Mouse (Mus musculus) embryo, embryonic 10 days (tissue): Measurements from ENCODE around the gene Plcg2.
A peak's percentile ranks its signal among the peaks of the same experiment; 100 is the strongest.

Source experiments
- DNase-seq: peaks from one replicate; pipeline ENCODE4 v3.0.0-alpha.2; 2015; ENCODE audit warnings: low spot score

The Plcg2 gene

DNA sequence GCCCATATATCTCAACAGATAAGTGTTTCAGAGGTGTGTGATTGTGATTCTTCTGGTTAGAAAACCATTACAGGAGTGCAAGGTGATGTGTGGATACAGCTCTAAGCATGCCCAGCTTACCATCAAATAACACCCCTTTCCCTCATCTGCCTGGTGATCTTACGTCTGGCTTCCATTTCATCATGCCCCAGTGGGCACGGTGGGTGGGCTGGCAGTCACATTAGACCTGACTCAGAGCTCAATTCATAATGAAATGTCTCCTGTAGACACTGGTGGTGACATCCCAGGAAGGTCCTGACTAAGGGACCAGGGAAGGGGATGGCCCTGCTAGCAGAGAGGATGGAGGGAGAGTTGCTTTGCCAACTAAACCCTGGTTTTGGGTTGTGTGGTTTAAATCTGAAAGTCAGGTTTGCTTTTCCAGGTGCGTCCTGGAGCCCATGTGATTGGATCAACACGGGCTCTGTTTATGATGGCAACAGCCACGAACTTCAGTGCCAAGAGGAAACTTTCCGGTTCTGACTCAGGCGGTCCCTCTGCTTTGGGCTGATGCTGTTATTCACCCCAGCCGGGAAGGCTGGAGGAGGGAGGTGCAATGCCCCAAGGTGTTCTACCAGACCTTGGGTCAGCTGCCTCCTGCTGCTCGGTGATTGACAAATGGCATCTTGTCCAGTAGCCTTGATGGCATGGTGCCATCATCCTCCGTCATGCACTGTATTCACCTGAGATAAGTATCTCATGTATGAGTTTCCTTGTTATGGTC lies 9.7 kb upstream of the Plcg2 start:
- DNase-seq = no peak

DNA sequence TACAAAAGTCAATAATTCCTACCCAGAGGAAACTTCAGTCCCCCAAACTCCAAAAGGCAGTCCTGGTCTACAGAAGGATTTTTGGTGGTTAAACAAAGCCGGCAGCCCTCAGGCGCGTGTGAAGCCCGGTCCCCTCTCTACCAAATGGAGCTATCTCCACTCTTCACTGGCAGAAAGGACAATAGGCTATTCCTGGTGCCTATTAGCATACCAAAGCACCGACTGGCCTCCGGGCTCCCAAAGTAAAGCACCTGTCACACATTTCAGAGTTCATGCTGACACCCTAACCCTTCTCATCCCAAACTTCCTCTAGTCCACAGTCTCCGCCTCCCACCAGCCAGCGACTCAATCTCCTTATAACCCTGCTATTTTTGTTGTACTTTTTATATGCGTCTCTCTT lies 4.5 kb upstream of the Plcg2 start:
- DNase-seq = no peak

DNA sequence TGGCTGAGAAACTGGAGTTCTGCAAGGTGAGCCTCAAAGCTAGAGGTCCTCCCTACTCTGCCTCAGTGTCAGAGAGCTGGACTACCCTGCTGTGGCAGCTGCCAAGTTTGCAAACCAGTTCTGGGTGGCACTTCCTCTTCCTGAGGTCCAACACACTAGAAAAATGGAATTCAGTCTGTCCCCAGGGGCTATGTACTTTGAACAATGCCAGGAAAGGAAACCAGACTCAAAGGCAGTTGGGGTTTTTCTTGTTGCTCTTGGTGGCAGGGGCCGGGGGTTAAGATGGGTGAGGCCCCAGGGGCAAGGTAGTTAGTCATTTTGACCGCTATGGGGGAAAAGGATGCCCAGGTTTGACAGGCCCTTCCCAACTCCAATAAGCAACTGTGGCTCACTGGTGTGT lies 3.2 kb upstream of the Plcg2 start:
- DNase-seq = no peak

DNA sequence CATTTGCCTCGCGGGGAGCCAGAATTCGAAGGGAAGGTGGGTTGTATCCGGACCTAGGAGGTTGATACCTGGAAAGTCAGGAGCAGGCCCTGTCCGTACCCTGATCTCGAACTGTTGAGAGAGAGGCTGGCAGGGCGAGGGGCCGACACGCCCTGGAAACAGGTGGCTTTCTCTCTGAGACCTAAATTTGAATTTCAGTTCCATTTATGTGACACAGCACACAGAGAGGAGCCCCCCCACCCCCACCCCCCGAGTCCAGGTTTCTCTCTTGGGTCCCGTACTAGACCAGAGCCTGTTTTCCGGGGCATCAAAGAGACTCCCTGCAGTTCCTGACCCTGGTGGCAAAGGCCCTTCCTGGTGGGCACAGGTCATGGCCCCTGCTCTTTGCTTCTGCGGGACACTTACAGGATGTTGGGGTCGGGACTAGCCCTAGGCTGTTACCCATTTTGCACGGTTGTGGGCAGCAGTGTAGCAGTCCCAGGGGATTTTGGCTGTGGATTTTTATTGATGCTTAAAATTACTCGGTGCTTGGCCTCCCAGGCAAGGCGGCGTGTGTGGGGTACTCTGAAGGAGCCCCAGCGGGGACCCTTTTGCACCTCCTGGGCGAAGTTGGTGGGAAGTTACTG lies 937 bp downstream of the Plcg2 start:
- peak; percentile 49 for DNase-seq

DNA sequence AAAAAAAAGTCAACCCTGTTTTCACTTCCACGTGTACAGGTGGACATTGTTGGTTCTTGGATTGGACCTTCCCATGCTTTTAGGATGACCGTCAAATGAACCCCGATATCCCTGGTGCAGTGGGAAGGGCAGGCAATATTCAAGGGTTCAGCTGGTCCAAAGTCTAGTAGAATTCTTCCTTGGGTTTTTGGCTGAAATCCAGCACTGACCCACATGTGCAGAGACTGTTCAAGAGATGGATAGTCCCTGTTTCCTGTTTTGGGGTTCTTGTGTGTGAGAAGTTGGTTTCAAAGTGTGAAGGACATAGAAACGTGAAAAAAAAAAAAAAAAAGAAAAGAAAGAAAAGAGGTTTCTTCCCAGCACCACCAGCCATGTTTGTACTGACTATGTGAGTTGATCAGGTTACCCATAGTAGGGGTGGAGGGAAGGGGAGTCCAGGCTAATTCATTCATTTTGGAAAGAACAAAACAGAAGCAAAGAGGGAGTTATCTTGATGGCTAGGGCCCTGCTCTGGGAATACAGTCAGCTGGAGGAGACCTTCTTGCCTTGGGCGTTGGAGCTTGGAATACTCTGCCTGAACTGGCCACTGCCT lies 2.2 kb downstream of the Plcg2 start:
- no peak for DNase-seq

DNA sequence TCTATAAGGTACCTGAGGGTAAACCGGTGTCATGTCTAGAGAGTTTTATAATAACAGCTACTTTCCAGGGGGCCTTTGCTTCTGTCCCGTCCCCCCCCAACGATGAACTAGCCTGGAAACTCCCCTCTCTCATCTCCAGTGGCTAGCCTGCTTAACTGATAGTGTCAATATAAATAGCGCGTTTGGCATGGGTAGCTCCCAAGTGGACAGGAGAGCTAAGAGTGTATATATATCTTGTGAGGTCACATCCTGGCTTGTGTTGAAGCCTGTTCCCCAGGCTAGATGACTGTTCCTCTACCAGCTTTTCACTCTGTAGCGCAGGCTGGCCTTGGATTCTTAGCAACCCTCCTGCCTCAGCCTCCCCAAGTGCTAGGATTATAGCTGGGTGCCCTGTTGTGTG lies 3.2 kb downstream of the Plcg2 start:
- no peak for DNase-seq

DNA sequence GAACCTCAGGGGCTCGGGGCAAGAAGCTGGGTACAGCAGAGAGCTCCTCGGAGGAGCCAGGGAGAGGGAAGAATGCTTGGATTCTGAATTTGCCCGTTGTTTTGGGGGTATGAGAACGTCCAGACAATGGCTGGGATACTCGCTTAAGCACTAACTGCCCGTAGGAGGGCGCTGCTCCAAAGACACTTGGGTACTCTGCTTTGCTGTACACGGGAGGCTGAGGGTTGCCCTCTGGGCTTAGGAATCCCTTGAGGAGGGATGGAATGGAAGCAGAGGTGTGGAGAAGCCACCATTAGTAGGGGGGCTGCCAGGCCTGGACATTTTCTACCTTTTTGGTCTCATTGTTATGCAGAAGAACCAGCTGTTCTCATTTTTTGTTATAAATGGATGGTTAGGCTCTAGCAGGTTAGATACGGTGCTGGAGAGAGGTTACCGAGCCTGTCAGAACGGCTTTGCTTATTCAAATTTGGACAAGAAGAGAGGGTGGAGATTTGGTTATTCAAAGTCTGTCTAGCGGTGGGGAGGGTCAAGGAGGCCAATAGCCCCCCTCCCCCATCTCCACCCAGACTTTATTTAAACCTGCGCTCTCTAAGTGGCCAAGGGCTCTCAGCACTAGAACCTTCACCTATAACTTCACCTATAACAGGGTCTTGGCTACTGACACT lies 5.4 kb downstream of the Plcg2 start:
- DNase-seq = no peak

DNA sequence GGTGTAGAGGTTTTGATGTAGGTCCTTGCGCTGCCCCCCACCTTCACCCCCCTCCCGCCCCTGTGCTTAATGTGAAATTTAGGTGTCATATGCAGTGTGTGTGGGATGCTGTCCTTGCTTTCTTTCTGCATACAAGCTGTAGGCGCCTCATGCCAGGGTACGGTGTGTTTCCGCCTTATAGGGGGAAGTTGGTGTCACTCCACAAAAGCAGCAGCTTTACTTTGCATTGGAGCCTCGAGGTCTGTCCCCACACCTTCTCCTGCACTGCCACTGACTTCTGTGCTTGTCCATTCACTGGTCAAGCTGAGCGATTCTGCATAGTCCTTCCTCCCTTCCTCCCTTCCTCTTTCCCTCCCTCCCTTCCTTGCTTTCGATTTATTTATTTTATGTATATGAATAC lies 9.6 kb downstream of the Plcg2 start:
- DNase-seq = no peak

DNA sequence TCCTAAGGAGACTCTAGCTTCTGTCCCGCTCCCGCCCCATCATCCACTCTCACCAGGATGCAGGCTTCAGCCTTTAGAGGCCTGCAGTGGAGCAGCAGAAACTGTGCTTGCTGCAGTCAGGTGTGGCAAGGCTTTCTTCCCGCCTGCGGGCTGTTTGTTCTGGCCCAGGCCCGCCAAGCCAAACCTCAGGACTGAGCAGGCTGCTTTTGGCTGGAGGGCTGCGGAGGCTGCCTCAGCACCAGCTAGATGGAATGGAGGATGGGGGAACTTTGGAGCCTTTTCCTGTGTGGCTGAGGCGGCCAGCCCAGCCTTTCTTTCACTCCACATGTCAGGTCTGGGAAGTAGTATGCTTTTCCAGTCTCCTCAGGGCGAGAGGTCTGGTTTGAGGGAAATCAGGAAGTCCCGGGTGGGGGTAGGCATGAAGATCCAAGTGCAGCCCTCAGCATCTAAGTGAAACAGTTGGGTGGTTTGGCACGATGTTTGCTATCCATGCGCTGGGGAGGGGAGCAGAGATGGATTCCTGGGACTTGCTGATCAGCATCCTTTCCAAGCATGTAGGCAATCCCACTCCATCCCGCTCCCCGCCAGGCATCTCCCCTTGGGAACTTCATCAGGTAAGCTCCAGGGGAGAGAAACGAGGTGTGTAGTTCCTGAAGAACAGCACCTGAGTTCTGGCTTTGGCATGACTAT lies 18.9 kb downstream of the Plcg2 start:
- DNase-seq = no peak

DNA sequence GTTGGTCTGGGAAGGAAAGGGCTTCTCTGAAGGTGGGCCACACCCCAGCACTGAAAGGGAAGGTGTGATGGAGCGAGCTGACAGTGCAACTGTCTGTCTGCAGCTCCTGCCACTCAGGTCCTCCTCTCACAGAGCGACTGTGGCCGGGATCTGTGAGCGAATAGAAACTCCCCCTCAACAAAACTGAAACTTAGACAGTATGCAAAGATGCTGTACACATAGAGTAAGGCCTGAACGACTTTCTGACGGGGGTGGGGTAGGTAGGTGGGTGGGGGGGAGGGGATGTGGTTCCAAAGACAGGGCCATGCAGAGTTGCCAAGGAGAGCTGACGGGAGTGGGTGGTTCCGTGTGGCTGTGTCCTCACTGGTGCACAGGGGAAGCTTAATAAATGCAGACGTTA lies 19.8 kb downstream of the Plcg2 start:
- DNase-seq = no peak

DNA sequence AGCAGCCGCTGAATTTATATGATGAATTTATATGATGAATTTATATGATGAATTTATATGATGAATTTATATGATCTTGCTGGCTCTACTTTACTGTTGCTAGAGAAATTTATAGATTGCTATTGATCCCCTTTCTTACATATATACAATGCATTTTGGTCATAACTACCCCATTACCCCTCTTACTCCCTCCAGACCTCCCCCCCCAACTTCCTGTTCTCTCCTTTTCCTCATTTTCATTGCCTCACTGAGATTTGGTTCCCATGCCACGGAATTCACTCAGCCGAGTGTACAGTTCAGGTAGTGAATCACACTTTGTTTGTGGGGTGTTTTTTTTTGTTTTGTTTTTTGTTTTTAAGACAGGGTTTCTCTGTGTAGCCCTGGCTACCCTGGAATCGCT lies 20.8 kb downstream of the Plcg2 start:
- DNase-seq = no peak

DNA sequence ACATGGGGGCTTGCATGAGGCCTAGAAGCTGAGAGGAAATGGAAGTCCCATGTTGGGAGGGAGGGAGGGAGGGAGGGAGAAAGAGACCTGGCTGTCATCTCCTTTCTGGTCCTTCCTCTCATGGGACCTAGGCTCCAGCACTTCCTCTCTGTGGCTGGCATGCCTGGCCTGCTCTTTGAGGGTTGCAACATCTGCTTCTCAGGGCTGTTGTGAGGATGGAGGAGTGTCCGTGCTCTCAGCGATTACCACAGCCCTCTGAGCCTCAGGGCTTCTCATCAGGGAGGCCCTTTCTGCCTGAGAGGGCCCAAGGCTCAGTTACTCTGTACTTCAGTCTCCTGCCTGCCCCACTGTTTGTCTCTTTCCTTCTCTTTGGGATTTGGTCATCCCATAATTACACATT lies 28.1 kb downstream of the Plcg2 start:
- no peak for DNase-seq

DNA sequence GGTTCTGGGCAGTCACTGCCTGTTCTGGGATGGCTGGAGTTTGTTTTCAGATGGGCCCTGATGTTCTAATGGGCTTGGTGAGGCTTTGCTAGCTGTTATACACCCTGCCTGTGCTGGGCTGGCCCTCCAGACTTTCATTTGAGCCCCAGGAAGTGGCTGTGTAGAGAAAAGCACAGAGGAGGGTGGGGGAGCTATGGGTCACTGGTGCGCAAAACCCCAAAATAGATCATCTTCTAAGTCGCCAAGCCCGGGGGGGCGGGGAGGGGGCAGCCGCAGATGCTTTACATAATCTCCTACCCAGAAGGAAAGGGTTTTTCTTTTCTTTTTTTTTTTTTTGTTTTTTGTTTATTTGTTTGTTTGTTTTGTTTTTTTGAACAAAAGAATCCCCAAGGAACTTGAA lies 29.9 kb downstream of the Plcg2 start:
- DNase-seq = no peak

DNA sequence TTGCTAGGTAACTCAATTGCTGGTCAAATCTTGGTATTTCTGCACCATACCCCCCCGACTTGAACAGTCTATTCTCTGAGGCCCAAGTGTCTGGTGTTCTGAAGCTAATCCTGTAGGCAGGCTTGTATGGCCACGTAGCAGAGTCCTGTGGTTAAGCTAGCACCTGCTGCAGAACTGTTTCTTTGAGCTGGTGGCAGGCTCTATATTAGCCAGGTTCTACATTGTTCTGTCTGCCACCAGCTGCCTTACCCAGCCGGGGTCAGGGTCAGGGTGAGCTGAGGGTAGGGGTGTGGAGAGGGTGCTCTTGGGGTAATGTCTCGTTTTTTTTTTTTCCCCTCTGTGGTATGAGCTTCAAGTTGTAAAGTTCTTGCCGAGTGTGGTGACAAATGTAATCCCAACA lies 31.1 kb downstream of the Plcg2 start:
- DNase-seq = no peak

DNA sequence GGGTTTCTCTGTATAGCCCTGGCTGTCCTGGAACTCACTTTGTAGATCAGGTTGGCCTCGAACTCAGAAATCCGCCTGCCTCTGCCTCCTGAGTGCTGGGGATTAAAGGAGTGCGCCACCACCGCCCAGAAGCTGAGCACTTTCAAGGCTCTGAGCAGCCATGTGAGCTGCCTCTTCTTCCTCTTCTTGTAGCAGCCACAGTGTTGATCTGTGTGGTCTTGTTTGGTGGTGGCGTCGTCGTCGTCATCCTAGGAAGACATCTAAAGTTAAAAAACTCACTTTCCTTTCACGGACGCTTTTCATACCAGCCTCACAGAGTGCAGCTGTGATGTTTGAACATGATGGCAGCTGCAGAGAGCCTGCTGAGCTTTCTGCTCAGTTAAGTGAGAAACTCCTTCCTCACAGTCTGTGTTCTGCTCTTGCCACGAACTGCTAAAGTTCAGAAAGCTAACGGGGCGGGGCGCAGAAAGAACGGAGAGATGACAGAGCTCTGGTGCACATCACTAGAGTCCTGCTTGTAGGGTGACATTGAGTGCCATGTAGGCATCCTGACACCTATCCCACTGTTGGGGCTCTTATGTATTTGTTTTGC lies 34.4 kb downstream of the Plcg2 start:
- no peak for DNase-seq

DNA sequence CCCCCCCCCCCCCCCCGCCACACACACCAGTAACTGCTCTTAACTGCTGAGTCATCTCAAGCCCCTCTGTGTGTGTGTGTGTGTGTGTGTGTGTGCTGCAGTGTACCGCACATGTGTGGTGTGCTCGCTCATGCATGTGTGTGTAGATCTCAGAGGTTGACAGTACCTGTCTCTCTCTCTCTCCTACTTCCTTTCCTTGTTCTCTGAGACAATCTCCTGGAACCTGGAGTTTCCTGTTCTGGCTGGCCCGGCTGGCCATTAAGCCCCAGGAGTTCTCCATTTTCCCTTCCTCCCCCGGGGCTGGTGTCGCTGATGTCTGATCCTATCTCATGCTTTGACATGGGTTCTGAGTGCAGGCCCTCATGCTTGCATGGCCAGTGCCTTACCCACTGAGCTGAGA lies 38.8 kb downstream of the Plcg2 start:
- DNase-seq = no peak

DNA sequence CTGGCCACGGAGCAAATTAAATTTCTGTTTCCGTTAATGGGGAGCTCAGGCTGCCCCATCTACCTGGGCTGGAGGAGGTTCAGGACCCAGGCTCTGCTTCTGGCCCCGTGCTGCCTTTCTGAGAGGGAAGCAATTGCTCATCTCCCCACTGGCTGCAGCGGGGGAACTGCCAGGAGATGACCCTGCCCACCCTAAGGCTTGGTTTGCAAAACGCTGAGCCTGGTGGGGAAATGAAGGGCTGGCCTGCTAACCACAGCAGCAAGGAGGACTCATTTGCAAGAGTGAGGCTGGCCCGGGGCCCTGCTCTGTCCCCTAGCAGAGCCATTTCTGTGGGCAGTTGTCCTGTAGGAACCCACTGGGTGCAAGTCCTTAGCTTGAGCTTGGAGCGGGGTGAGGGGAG lies 39.7 kb downstream of the Plcg2 start:
- no peak for DNase-seq

DNA sequence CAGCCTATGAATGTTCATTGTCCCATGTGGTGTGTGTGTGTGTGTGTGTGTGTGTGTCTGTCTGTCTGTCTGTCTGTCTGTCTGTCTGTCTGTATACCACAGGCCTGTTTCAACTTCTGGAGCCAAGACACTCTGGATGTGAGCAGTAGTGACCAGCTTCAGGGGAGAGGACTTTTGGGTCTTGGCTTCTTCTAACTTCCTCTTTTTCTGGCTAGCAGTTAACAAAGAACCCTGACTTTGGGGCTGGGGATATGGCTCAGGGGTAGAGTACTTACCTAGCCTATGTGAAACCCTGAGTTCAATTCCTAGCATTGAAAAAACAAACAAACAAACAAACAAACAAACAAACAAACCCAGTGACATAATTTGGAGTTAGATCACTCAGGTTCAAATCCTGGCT lies 44.9 kb downstream of the Plcg2 start:
- DNase-seq = no peak

DNA sequence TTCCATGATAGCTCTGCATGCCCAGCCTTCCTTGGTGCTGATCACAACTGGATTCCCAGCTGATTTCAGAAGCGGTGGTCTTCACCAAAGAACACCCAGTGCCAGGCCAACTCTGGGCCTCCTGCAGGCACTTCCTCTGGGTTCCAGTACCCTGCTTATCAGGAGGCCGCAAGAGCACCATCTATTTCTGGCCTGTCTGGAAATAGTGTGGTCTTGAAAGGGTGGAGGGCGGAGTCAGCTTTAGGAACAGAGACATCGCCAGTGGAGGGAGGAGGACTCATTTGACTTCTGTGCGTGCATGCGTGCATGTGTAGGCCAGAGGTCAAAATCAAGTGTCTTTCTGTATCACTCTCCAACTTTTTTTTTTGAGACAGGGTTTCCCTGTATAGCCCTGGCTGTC lies 45.7 kb downstream of the Plcg2 start:
- no peak for DNase-seq

DNA sequence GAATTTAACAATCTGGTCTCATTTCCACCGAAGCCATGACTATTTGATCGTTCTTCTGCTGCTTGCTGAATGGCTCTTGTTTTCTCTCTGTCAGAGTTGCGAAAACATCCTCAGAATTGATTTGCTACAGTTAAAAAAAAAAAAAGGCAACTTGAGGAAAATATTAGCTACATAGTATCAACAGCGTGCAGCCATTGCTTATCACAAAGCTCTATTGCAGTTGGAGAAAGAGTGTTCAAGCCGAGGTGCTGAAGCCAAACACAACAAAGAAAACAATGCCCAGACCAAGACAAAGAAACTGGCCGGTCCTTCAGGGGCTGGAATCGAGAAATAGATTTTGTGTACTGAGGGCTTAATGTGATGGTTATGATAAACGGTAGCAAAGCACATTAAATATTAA lies 47.0 kb downstream of the Plcg2 start:
- no peak for DNase-seq

DNA sequence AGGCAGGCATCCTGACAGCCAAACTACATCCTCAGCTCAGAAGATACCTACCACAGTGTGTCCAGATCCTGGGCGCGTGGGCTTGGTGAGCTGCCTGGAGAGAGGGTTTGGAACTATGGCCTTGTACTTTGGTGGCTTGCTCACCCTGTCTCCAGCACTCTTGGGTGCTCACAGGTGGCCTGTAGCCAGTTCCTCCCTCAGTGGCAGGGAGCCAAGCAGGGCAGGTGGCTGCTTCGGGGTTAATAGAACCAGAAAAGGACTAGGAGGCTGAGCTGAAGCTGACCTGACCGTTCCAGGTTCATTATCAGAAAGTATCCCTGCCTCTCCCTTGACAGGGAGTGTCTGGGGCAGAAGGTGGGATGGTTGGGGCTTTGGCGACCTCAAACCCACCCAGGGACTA lies 48.3 kb downstream of the Plcg2 start:
- DNase-seq = no peak

DNA sequence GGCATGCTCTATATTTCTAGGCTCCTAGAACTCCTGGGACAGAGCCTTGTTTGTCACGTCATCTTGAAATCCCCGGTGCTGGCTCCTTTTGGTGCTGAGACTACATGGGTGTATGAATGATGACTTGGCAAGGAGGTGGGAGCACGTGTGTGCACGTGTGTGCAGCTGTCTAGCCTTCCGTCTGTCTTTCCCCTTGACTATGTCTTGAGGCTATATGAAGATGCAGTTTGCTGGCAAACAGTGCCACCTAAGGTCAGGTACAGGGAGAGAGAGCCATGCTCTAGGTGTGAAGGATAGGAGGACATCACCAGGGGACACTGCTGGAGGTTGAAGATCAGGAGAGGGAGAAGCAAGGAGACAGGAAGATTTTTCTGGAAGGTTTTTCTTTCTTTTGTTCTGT lies 49.9 kb downstream of the Plcg2 start:
- DNase-seq = no peak
